Mouse (Mus musculus) fat pad, adult 2 months (tissue): ENCODE results near the gene Olfr816.
"Not testable (repeated sequence)": the region's sequence is repeated elsewhere in the genome, so short reads cannot be mapped to it uniquely, and the experiment has no call there.

ENCODE experiments used
- DNase-seq: peaks from one replicate; pipeline ENCODE4 v3.0.0-alpha.2; 2011; ENCODE audit warnings: low read depth, low spot score; ENCODE audit errors: extremely low read depth

Olfr816 gene

DNA sequence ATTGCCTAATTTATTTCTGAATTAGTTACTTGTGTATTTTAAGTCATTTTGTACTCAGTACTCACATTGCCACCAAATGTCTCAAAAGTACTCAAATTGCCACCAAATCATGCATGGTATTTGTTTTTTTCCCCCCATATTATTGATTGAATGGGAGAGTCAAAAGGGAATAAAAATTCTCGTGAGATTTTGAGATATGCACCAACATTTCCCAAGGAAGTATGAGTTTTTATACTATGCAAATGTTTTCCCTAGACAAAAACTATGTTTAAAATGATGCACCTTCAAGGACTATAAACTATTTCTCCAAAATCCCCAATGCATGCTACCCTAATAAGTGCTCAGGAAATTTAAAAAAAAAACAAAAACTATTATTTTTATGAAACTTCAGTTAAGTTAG is at the start of gene Olfr816:
Gene Olfr816, minus strand, starts transcription at position 101 of the 400 bp plus-strand sequence.
- DNase-seq = no peak

DNA sequence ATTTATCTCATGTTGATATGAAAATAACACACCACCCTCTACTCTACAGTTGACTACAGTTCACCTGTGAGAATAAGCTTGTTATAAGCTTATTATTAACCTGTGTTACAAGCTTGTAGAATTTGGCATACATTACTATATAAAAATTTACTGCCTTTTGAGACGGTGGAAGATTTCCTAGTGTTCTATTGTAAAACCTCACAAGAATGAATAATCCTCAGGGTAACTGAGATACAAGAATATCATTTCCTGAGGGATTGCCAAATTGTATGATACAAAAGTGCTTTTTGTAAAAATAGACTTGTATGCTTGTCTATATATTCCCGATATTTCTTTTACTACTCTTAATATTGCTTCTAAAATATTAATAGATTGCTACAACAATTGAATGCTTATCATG is 33.6 kb upstream of the Olfr816 start, which contains the start of gene Olfr818:
Gene Olfr818, minus strand, starts transcription at position 101 of the 400 bp plus-strand sequence.
- no peak for DNase-seq

DNA sequence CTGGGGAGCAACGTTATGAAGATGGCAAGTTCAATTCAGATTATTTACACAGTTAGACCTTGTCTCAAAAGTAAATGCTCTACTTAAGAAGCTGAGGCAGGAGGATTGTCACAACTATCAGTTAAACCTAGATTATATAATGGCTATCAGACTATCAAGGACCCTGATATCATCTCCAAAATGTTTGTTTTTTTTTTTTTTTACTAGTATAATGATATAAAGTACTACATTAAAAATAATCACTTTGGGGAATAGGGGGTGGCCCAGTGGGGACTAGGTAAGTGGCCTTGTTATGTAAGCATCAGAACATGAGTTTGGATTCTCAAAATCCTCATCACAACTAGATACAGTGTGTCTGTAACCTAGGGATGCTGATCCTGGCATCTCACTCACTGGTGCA is 9.6 kb downstream of the Olfr816 start, which contains the start of gene Olfr815:
Gene Olfr815, minus strand, starts transcription at position 101 of the 400 bp plus-strand sequence.
- not testable (repeated sequence) for DNase-seq

DNA sequence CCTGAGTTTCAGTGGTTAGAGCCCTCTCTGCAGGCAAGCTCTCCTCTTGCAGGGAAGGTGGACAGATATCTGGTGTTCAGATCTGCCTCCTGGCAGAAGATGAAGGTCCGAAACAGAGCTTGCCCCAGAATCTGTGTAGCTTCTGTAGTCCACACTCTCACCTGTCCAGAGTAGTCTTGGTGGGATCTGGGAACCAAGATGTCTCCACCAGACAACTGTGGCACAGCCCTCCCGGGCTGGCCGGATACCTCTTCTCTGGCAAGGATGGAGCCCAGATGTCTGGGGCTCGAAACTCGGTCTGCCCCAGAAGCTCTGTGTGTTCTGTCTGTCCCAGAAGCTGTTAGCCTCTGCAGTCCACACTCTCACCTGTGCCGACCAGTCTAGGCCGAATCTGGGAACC is 29.5 kb downstream of the Olfr816 start:
- no peak for DNase-seq

DNA sequence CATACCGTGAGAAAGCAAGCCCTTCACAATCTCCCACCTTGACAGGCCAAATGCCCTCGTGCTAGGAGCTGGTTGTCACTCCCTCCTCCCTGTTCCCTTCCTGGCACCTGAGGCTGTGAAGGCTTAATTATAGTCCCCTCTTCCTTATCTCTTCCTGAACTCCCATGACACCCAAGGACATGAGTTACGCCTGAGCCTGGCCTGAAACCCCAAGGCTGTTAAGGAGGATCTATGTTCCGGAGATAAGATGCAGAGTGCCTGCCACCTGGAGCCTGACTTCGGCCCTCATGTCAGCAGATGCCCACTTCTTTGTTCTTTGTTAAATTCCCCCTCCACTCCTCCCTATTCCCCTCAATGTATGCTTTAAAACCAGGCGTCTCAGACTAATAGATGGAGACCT is 29.9 kb downstream of the Olfr816 start:
- DNase-seq = not testable (repeated sequence)

DNA sequence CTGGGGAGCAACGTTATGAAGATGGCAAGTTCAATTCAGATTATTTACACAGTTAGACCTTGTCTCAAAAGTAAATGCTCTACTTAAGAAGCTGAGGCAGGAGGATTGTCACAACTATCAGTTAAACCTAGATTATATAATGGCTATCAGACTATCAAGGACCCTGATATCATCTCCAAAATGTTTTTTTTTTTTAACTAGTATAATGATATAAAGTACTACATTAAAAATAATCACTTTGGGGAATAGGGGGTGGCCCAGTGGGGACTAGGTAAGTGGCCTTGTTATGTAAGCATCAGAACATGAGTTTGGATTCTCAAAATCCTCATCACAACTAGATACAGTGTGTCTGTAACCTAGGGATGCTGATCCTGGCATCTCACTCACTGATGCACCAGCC is 35.6 kb downstream of the Olfr816 start, which contains the start of gene Olfr814:
Gene Olfr814, minus strand, starts transcription at position 101 of the 400 bp plus-strand sequence.
- DNase-seq = not testable (repeated sequence)
